Mouse (Mus musculus): ENCODE measurements at regions not wholly inside any gene's neighbourhood (a gene's known extent, or its start where the extent isn't known, plus 50 kb on each side); places are given as distances from the start of the nearest gene placed in this dataset.

GRCm38 (mm10) chr6:148500251-148501179, 56.3 kb upstream of the Tmtc1 start:
- POLR2A ChIA-PET = interaction anchor here in 1 of 4 experiments (0.5 kb wide), 1 partner anchor 126 kb away, joined by 4 read pairs; no protein-coding TSS in a partner anchor
- CTCF ChIA-PET = interaction anchor here in 1 of 4 experiments (0.5 kb wide), 1 partner anchor 56 kb away, joined by 3 read pairs; no protein-coding TSS in a partner anchor
